Mouse (Mus musculus) G1E (cell line): ENCODE data around the gene Itpr3.

Experiments used
- CTCF ChIP-seq: IDR thresholded peaks from 2 replicates; pipeline ENCODE4 v1.5.1; 2012; ENCODE audit warnings: low read depth, low read length, inconsistent platforms, mixed read lengths
- GATA1 ChIP-seq: IDR thresholded peaks from 2 replicates; pipeline ENCODE4 v1.6.1; 2012; ENCODE audit warnings: borderline replicate concordance, low read length, inconsistent platforms, mixed read lengths
- POLR2AphosphoS5 ChIP-seq: IDR thresholded peaks from 2 replicates; pipeline ENCODE4 v1.6.1; 2012; ENCODE audit warnings: low read depth, low read length, inconsistent platforms; ENCODE audit not compliant: insufficient replicate concordance

DNA sequence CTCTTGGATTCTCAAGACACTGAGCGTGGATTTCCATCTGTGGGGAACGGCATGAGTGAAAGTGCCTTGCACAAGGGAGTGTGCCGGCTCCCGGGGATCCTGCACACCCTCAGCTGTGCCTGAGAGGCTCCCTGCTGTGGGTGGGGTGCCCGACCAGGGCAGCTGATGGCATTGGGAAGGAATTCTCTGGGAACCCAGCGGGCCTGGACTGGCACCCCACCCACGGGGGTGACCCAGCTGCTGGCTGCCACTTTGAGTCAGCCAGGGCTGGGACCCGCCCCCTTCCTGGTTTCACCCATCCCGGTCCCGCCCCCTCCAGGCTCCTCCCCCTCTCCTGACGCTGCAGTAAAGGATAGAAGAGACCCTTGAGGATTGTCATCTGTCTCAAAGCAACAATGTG lies 5.6 kb upstream of the Itpr3 start:
- no peak for TF ChIP-seq CTCF
- TF ChIP-seq POLR2AphosphoS5: no peak
- TF ChIP-seq GATA1: no peak
